Mouse (Mus musculus): ENCODE results near the gene Dact2. TPM values are rescaled to one million over a fixed set of nuclear protein-coding genes. Genes with fewer than 3 reads are reported as not detected.

Gene Dact2
- total and polyA plus RNA-seq, 2 experiments from 2014 or later, result 2.0 to 18.6 TPM

- TF ChIP-seq CTCF (IDR thresholded peaks at IDR 0.05; ENCODE audit: low read depth), result no peak
- no peaks in the 10 kb centered on the region for H3K36me3 ChIP-seq (ENCODE audit: insufficient read depth, low read length)
- no peak overlapping the region for H3K9ac ChIP-seq (replicated peaks; ENCODE audit: low read length)
These were observed 26.1 kb downstream of the Dact2 start for GRCm38 (mm10) chr17:14178049-14178448.

GRCm38 (mm10) chr17:14177018-14177417 lies 27.1 kb downstream of the Dact2 start:
- TF ChIP-seq CTCF (IDR thresholded peaks at IDR 0.05; ENCODE audit: low read depth), result no peak
- H3K9ac ChIP-seq (replicated peaks; ENCODE audit: low read length), result no peak overlapping the region
- 77% methylated on average over 5 of the region's 5 CpGs for whole genome bisulfite sequencing
- H3K9me3 ChIP-seq (ENCODE audit: low read length), result no peaks in the 10 kb centered on the region
- no peak overlapping the region for H3K4me3 ChIP-seq (ENCODE audit: low read length)
- no peak overlapping the region for H3K4me2 ChIP-seq (ENCODE audit: low read depth, low read length)
- DNase-seq (ENCODE audit: low spot score) (no peak), ATAC-seq (no peak)
- H3K36me3 ChIP-seq (ENCODE audit: insufficient read depth, low read length), result no peaks in the 10 kb centered on the region
- H3K4me1 ChIP-seq (ENCODE audit: insufficient read depth, low read length), result no peaks in the 10 kb centered on the region
- no peaks in the 10 kb centered on the region for H3K27me3 ChIP-seq (ENCODE audit: insufficient read depth, low read length)
- no peak overlapping the region for H3K27ac ChIP-seq

More at GRCm38 (mm10) chr17:14178049-14178448, 26.1 kb downstream of the Dact2 start:
- Histone ChIP-seq H3K27me3 (ENCODE audit: insufficient read depth, low read length) (no peaks in the 10 kb centered on the region), H3K27ac (no peak overlapping the region), H3K4me1 (ENCODE audit: insufficient read depth, low read length) (no peaks in the 10 kb centered on the region), H3K4me3 (ENCODE audit: low read length) (no peak overlapping the region), H3K9me3 (ENCODE audit: low read length) (no peaks in the 10 kb centered on the region), H3K4me2 (ENCODE audit: low read depth, low read length) (no peak overlapping the region)
- ATAC-seq (no peak), DNase-seq (ENCODE audit: low spot score) (no peak)
- WGBS, result 67% methylated on average over 5 of the region's 5 CpGs

- no peaks in the 10 kb centered on the region for H3K4me1 ChIP-seq (ENCODE audit: insufficient read depth, low read length)
- H3K9ac ChIP-seq (replicated peaks; ENCODE audit: low read length), result no peak overlapping the region
- H3K4me2 ChIP-seq (ENCODE audit: low read depth, low read length), result no peak overlapping the region
- H3K27ac ChIP-seq, result no peak overlapping the region
- WGBS, result 66% methylated on average over 5 of the region's 5 CpGs
- peak; percentile 73 for ATAC-seq
- H3K36me3 ChIP-seq (ENCODE audit: insufficient read depth, low read length), result no peaks in the 10 kb centered on the region
- H3K27me3 ChIP-seq (ENCODE audit: insufficient read depth, low read length), result no peaks in the 10 kb centered on the region
- DNase-seq (ENCODE audit: low spot score), result peak; percentile 48
- H3K4me3 ChIP-seq (ENCODE audit: low read length), result no peak overlapping the region
- TF ChIP-seq CTCF (IDR thresholded peaks at IDR 0.05; ENCODE audit: low read depth), result no peak; the same call in 1 of the 2 replicates
- no peaks in the 10 kb centered on the region for H3K9me3 ChIP-seq (ENCODE audit: low read length)
These were observed 28.4 kb downstream of the Dact2 start for GRCm38 (mm10) chr17:14175704-14176103.

- Histone ChIP-seq H3K4me1 (ENCODE audit: insufficient read depth, low read length) (no peaks in the 10 kb centered on the region), H3K36me3 (ENCODE audit: insufficient read depth, low read length) (no peaks in the 10 kb centered on the region), H3K4me2 (ENCODE audit: low read depth, low read length) (no peak overlapping the region), H3K9ac (replicated peaks; ENCODE audit: low read length) (no peak overlapping the region), H3K27ac (no peak overlapping the region), H3K4me3 (ENCODE audit: low read length) (no peak overlapping the region), H3K27me3 (ENCODE audit: insufficient read depth, low read length) (no peaks in the 10 kb centered on the region), H3K9me3 (ENCODE audit: low read length) (no peaks in the 10 kb centered on the region)
- DNase-seq (ENCODE audit: low spot score), result no peak
- whole genome bisulfite sequencing, result 78% methylated on average over 4 of the region's 4 CpGs
- TF ChIP-seq CTCF (IDR thresholded peaks at IDR 0.05; ENCODE audit: low read depth), result no peak
- ATAC-seq, result no peak
These were observed 29.1 kb downstream of the Dact2 start for GRCm38 (mm10) chr17:14175019-14175418.

GRCm38 (mm10) chr17:14174401-14174800 lies 29.7 kb downstream of the Dact2 start:
- Histone ChIP-seq H3K4me2 (ENCODE audit: low read depth, low read length) (no peak overlapping the region), H3K9ac (replicated peaks; ENCODE audit: low read length) (no peak overlapping the region), H3K9me3 (ENCODE audit: low read length) (no peaks in the 10 kb centered on the region), H3K27ac (no peak overlapping the region), H3K4me3 (ENCODE audit: low read length) (no peak overlapping the region), H3K4me1 (ENCODE audit: insufficient read depth, low read length) (no peaks in the 10 kb centered on the region), H3K27me3 (ENCODE audit: insufficient read depth, low read length) (no peaks in the 10 kb centered on the region), H3K36me3 (ENCODE audit: insufficient read depth, low read length) (no peaks in the 10 kb centered on the region)
- TF ChIP-seq CTCF (IDR thresholded peaks at IDR 0.05; ENCODE audit: low read depth), result no peak
- 79% methylated on average over 3 of the region's 3 CpGs for WGBS
- ATAC-seq (no peak), DNase-seq (ENCODE audit: low spot score) (no peak)

GRCm38 (mm10) chr17:14173459-14173858 lies 30.6 kb downstream of the Dact2 start:
- no peak overlapping the region for H3K9ac ChIP-seq (replicated peaks; ENCODE audit: low read length)
- H3K36me3 ChIP-seq (ENCODE audit: insufficient read depth, low read length), result no peaks in the 10 kb centered on the region
- H3K4me1 ChIP-seq (ENCODE audit: insufficient read depth, low read length), result no peaks in the 10 kb centered on the region
- H3K27me3 ChIP-seq (ENCODE audit: insufficient read depth, low read length), result no peaks in the 10 kb centered on the region
- ATAC-seq (no peak), DNase-seq (ENCODE audit: low spot score) (no peak)
- H3K27ac ChIP-seq, result no peak overlapping the region
- no peak overlapping the region for H3K4me3 ChIP-seq (ENCODE audit: low read length)
- no peak overlapping the region for H3K4me2 ChIP-seq (ENCODE audit: low read depth, low read length)
- no peaks in the 10 kb centered on the region for H3K9me3 ChIP-seq (ENCODE audit: low read length)
- WGBS, result 50% methylated on average over 1 of the region's 1 CpGs
- no peak for TF ChIP-seq CTCF (IDR thresholded peaks at IDR 0.05; ENCODE audit: low read depth)

- no peaks in the 10 kb centered on the region for H3K36me3 ChIP-seq (ENCODE audit: insufficient read depth, low read length)
- no peaks in the 10 kb centered on the region for H3K9me3 ChIP-seq (ENCODE audit: low read length)
- H3K4me1 ChIP-seq (ENCODE audit: insufficient read depth, low read length), result no peaks in the 10 kb centered on the region
- H3K4me3 ChIP-seq (ENCODE audit: low read length), result no peak overlapping the region
- ATAC-seq (no peak), DNase-seq (ENCODE audit: low spot score) (no peak)
- no peak for TF ChIP-seq CTCF (IDR thresholded peaks at IDR 0.05; ENCODE audit: low read depth)
- no peaks in the 10 kb centered on the region for H3K27me3 ChIP-seq (ENCODE audit: insufficient read depth, low read length)
- no peak overlapping the region for H3K9ac ChIP-seq (replicated peaks; ENCODE audit: low read length)
- no peak overlapping the region for H3K27ac ChIP-seq
- no peak overlapping the region for H3K4me2 ChIP-seq (ENCODE audit: low read depth, low read length)
These were observed 31.4 kb downstream of the Dact2 start for GRCm38 (mm10) chr17:14172731-14173130.
